9 mouse cellular contexts compared by ENCODE assay signal in the genomic region with DNA sequence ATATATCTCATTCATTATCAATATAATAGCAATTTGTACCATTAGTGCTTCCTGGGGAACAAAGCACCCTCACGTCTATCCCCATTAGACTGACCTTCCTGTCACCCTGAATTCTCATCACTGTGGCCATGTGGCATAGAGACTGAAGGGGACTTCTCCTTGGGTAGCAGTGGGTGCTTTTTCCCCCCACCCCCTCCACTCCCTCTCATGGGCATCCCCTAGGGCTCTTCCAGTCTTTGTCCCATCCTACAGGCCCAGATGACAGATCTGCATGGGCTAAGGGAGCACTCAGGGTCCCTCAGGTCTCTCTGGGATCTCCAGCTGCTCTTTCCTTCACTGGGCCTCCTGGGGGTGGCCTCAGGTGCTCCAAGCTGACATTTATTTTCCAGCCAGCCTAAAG.
A peak's percentile ranks its signal among the peaks of the same experiment; 100 is the strongest.
DNase-seq lines count a peak whose midpoint lies in the region; ATAC-seq and TF ChIP-seq lines count a peak whose summit lies in the region.
"Had no signal": no experiment of that assay in that cellular context is flagged by ENCODE, and none has a peak within 500 bp of the region (broad histone marks: within the 10 kb centered on the region; RNA-seq: fewer than 3 reads in every experiment).

No protein-coding gene starts in this region.

- H3K9me3 ChIP-seq in heart, embryonic 12.5 days (replicated peaks) = no peaks in the 10 kb centered on the region
- H3K9me3 ChIP-seq in stomach, embryonic 14.5 days (ENCODE audit: control insufficient read depth, low read depth, low read length) = no peaks in the 10 kb centered on the region
- H3K9me3 ChIP-seq in stomach, postnatal 0 days (ENCODE audit: control insufficient read depth, low read length) = no peaks in the 10 kb centered on the region
- H3K9me3 ChIP-seq in midbrain, embryonic 14.5 days (ENCODE audit: control insufficient read depth, low read length) = no peaks in the 10 kb centered on the region

- no peaks in the 10 kb centered on the region for H3K27me3 ChIP-seq in heart, embryonic 12.5 days (replicated peaks)
- H3K27me3 ChIP-seq in stomach, embryonic 14.5 days (ENCODE audit: control insufficient read depth, insufficient read depth, low read length) = no peaks in the 10 kb centered on the region
- no peaks in the 10 kb centered on the region for H3K27me3 ChIP-seq in stomach, postnatal 0 days (ENCODE audit: control insufficient read depth, insufficient read depth, low read length)
- no peaks in the 10 kb centered on the region for H3K27me3 ChIP-seq in midbrain, embryonic 14.5 days (ENCODE audit: control insufficient read depth, insufficient read depth, low read length)

- H3K4me2 ChIP-seq in heart, embryonic 12.5 days = no peak overlapping the region
- no peak overlapping the region for H3K4me2 ChIP-seq in stomach, embryonic 14.5 days (replicated peaks; ENCODE audit: low read depth, low read length)
- no peak overlapping the region for H3K4me2 ChIP-seq in stomach, postnatal 0 days (replicated peaks; ENCODE audit: low read depth)
- H3K4me2 ChIP-seq in midbrain, embryonic 14.5 days (ENCODE audit: low read length) = no peak overlapping the region

- H3K36me3 ChIP-seq in heart, embryonic 12.5 days = no peaks in the 10 kb centered on the region
- peaks cover 8% of the 10 kb centered on the region; the same call in 1 of the 2 replicates for H3K36me3 ChIP-seq in stomach, embryonic 14.5 days (ENCODE audit: control insufficient read depth, insufficient read depth, low read length)
- peaks cover 8% of the 10 kb centered on the region; the same call in 1 of the 2 replicates for H3K36me3 ChIP-seq in stomach, postnatal 0 days (ENCODE audit: control insufficient read depth, insufficient read depth, low read length)
- peaks cover 46% of the 10 kb centered on the region for H3K36me3 ChIP-seq in midbrain, embryonic 14.5 days (ENCODE audit: control insufficient read depth, insufficient read depth, low read length)

- WGBS in heart, embryonic 12.5 days = 21% methylated on average over 1 of the region's 1 CpGs
- WGBS in stomach, embryonic 14.5 days = 28% methylated on average over 1 of the region's 1 CpGs
- WGBS in stomach, postnatal 0 days = 56% methylated on average over 1 of the region's 1 CpGs
- 19% methylated on average over 1 of the region's 1 CpGs for WGBS in midbrain, embryonic 14.5 days

- no peak for TF ChIP-seq CTCF in stomach, postnatal 0 days (IDR thresholded peaks at IDR 0.05; ENCODE audit: low read depth)

- H3K27ac ChIP-seq in heart, embryonic 12.5 days (ENCODE audit: poor library complexity, severe bottlenecking) = no peak overlapping the region
- peak overlapping the region; percentile 44; the same call in 1 of the 2 replicates for H3K27ac ChIP-seq in stomach, embryonic 14.5 days (ENCODE audit: low read length)
- H3K27ac ChIP-seq in stomach, postnatal 0 days (replicated peaks) = no peak overlapping the region
- H3K27ac ChIP-seq in midbrain, embryonic 14.5 days (replicated peaks; ENCODE audit: low read depth, low read length) = peak overlapping the region; percentile 81
- H3K27ac ChIP-seq: heart, adult 2 months had no signal

- no peak overlapping the region for H3K4me3 ChIP-seq in heart, embryonic 12.5 days
- no peak overlapping the region for H3K4me3 ChIP-seq in stomach, embryonic 14.5 days (ENCODE audit: low read depth, low read length)
- no peak overlapping the region for H3K4me3 ChIP-seq in stomach, postnatal 0 days (ENCODE audit: low read depth, low read length)
- H3K4me3 ChIP-seq in midbrain, embryonic 14.5 days (replicated peaks; ENCODE audit: low read depth, low read length) = no peak overlapping the region
- H3K4me3 ChIP-seq: heart, adult 2 months had no signal

- TF ChIP-seq EP300 in stomach, postnatal 0 days (optimal IDR thresholded peaks at IDR 0.05) = no peak

- peak; percentile 88 for DNase-seq in heart, adult 11 months
- no peak for DNase-seq in stomach, postnatal 0 days (ENCODE audit: low spot score)
- DNase-seq in midbrain, embryonic 14.5 days = peak; percentile 38
- DNase-seq in embryo, embryonic 11 days = no peak
- DNase-seq in thymus, adult 18-20 months = no peak
- DNase-seq in urinary bladder, postnatal 36 days (ENCODE audit: low spot score in 2 of 2) = no peak

- peaks cover 15% of the 10 kb centered on the region for H3K4me1 ChIP-seq in heart, embryonic 12.5 days (replicated peaks)
- peaks cover 9% of the 10 kb centered on the region; the same call in 1 of the 2 replicates for H3K4me1 ChIP-seq in stomach, embryonic 14.5 days (ENCODE audit: control insufficient read depth, insufficient read depth, low read length)
- H3K4me1 ChIP-seq in stomach, postnatal 0 days (replicated peaks; ENCODE audit: control insufficient read depth, insufficient read depth) = no peaks in the 10 kb centered on the region
- peaks cover 17% of the 10 kb centered on the region for H3K4me1 ChIP-seq in midbrain, embryonic 14.5 days (ENCODE audit: control insufficient read depth, insufficient read depth, low read length)

- no peak for ATAC-seq in heart, embryonic 12.5 days (ENCODE audit: insufficient number of reproducible peaks, low FRiP score)
- ATAC-seq in stomach, embryonic 14.5 days (ENCODE audit: insufficient number of reproducible peaks, insufficient read depth, low FRiP score, low read depth) = no peak
- ATAC-seq in stomach, postnatal 0 days (ENCODE audit: low FRiP score, low TSS enrichment) = no peak
- peak; percentile 41; the same call in 1 of the 2 replicates for ATAC-seq in midbrain, embryonic 14.5 days (ENCODE audit: low FRiP score, low TSS enrichment)

- H3K9ac ChIP-seq in heart, embryonic 12.5 days = no peak overlapping the region
- H3K9ac ChIP-seq in stomach, embryonic 14.5 days (replicated peaks; ENCODE audit: low read depth, low read length) = no peak overlapping the region
- H3K9ac ChIP-seq in stomach, postnatal 0 days (ENCODE audit: low read length) = no peak overlapping the region
- H3K9ac ChIP-seq in midbrain, embryonic 14.5 days (replicated peaks; ENCODE audit: low read length) = no peak overlapping the region

Comparison
In these comparisons a context has a peak if more than half of its experiments do, and no peak if none do; other contexts are left out.
1. H3K27ac ChIP-seq: peak in stomach, embryonic 14.5 days (single experiment) and midbrain, embryonic 14.5 days (single experiment); none in heart, embryonic 12.5 days (single experiment) and stomach, postnatal 0 days (single experiment).
2. DNase-seq: peak in heart, adult 11 months (single experiment) and midbrain, embryonic 14.5 days (single experiment); none in stomach, postnatal 0 days (single experiment), embryo, embryonic 11 days (single experiment), thymus, adult 18-20 months (0 of 2) and urinary bladder, postnatal 36 days (0 of 2).